Mouse (Mus musculus) testis, postnatal 10 days (tissue): Measurements from ENCODE around the gene Aadacl4.
"Not testable (repeated sequence)": the region's sequence is repeated elsewhere in the genome, so short reads cannot be mapped to it uniquely, and the experiment has no call there.

Experiments used
- DNase-seq: peaks from one replicate; pipeline ENCODE4 v3.0.0; 2021; ENCODE audit warnings: low spot score

Aadacl4 gene

DNA sequence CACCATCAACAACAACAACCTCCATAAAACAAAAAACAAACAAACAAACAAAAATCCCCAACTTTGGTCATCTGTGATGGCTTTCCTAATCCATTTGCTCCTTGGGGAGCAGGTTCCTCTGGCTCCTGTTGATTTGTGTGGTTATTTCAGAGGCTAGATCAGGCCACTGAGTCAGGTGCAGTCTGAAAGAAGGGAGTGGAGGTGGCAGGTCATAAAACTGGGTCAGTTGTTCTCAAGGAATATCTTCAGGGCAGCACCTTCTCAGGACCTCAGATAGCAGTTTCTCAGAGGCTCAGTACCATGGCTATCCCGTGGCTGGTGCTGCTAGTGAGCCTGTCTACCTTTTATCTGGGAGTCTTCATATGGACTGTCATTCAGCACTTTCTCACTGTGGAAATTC lies at the start of gene Aadacl4:
Gene Aadacl4, plus strand, starts transcription at position 301 of the 400 bp plus-strand sequence.
- no peak for DNase-seq

DNA sequence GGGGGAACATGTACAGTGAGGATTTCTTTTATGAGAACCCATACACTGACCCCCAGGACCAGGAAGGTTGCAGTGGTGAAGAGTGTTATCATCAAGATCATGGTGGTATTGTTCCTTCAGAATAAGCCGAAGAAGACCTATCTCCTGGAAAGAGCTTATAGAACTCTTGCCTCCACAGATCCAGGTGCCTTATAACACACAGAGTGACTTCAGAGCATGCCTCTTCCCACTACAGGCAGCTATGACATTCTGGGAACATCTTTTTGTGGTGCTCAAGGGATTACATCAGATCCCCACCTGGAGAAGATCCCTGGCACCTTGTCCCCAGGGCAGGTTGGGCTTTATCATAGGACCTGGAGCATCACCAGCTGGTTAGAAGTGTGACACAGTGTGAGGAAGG lies 48.5 kb upstream of the Aadacl4 start, which contains the start of gene Gm13124:
Gene Gm13124, minus strand, starts transcription at position 101 of the 400 bp plus-strand sequence.
- DNase-seq, result no peak

- no peak for DNase-seq
These were observed 45.8 kb upstream of the Aadacl4 start for GRCm38 (mm10) chr4:144567752-144568151.

DNA sequence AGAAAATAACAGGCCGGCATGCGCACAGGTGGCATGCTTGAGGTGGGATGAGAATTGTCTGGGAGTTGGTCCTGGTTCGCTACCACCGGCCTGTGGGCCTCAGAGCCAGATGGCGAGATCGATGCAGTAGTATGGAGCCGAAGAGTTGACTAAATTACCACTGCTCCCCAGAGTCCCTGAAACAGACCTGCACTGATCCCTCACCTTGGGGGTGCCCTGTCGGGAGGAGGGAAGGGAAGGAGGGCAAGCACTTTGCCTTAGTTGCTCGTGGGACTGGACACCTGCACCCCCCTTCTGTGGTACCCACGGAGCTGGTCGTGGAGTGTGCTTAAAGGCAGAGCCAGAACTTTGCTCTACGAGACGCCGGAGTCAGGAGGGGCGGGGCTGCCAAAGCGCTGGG lies 27.3 kb upstream of the Aadacl4 start:
- not testable (repeated sequence) for DNase-seq

- no peak for DNase-seq
These were observed 20.7 kb upstream of the Aadacl4 start for GRCm38 (mm10) chr4:144592790-144593189.

DNA sequence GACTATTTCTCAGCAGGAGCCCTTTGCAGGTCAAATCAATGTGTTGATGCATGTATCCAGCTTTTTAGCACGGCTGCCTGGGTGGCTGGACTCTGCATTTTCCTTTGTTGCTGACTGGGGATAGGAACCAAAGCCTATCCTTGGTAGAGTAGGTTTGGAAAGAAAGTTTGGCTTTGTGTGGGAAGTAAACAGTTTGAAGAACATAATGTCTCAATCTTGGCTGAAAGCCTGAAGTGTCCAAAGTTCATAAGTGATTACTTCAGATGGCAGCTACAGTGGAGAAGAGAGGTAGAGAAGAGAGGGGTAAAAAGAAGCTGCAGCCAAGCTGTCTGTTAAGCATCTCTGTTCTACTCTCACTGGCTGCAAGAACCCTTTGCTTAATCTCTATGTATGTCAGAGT lies 1.1 kb downstream of the Aadacl4 start:
- DNase-seq, result no peak

DNA sequence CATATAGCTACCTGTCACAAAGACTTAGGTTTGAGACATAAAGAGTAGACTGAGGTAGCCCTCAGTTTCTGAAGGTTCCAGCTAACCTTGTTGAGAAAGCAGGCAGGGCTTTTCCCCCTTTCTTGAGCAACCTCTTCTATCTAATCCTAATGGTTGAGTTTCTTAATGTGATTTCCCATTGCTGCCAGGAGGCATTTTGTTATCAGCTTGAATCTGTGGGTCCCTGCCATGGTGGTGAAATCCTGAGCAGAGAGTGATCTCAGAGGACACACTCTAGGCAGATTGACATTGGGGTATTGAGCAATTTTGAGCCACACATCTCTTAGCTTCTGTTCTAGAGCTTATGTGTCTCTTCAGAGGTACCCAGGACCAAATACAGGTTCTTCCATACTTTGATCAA lies 24.8 kb downstream of the Aadacl4 start:
- no peak for DNase-seq
